Mouse (Mus musculus) small intestine, adult 2 months (tissue): ENCODE measurements at regions not wholly inside any gene's neighbourhood (a gene's known extent, or its start where the extent isn't known, plus 50 kb on each side); places are given as distances from the start of the nearest gene placed in this dataset.

Source experiments
- CTCF ChIP-seq: fragments of 200-500 bp; IDR thresholded peaks from 2 replicates; pipeline ENCODE4 v1.5.1; 2012; ENCODE audit warnings: low read depth, mild to moderate bottlenecking, control low read depth, inconsistent platforms, low read length, moderate library complexity, mixed read lengths; ENCODE audit not compliant: insufficient replicate concordance, insufficient read length; ENCODE audit errors: extremely low read depth
- POLR2A ChIP-seq: fragments of 200-500 bp; IDR thresholded peaks from 2 replicates; pipeline ENCODE4 v1.6.1; 2012; ENCODE audit warnings: low read depth, mild to moderate bottlenecking, control low read depth, inconsistent platforms, low read length, moderate library complexity

- TF ChIP-seq POLR2A (no peak), CTCF (no peak)
Measured at GRCm38 (mm10) chr13:97552236-97552635, 208.2 kb downstream of the Gm10260 start.
